Mouse (Mus musculus) liver, postnatal 0 days (tissue): ENCODE data around the gene Tln2.

Experiments
- CTCF ChIP-seq: sonication (generic); IDR thresholded peaks from 2 replicates; pipeline ENCODE4 v1.5.1; 2016; ENCODE audit warnings: antibody characterized with exemption, low read depth
- EP300 ChIP-seq: IDR thresholded peaks from 2 replicates; pipeline ENCODE4 v1.6.1; 2016; ENCODE audit warnings: antibody characterized with exemption, low read depth, mild to moderate bottlenecking

DNA sequence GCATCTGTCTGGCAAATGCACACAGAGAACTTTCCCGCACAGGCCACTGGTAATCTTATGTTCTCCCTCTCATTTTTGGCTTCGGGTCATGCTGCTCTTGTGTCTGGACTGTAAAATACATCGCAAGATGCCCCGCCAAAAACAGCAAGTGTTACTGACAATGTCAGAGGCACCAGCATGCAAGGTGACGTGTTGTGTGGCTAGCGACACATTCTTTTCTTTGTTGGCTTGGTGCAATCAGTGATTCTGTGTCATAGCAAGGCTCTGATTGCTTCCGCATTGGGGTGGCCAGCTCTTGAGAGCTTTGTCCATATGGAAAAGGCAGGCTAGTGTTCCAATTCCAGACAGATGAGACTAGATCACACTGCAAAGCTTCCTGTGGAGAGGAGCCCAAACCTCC lies 288.8 kb downstream of the Tln2 start:
- no peak for TF ChIP-seq CTCF
- TF ChIP-seq EP300: no peak
